Mouse (Mus musculus): ENCODE measurements around the gene Vmn2r84. TPM values are rescaled to one million over a fixed set of nuclear protein-coding genes. Genes with fewer than 3 reads are reported as not detected.
"Not testable (repeated sequence)": the region's sequence is repeated elsewhere in the genome, so short reads cannot be mapped to it uniquely, and the experiment has no call there.

Vmn2r84 gene
- total RNA-seq (2015) (not detected in 2 replicates), total RNA-seq (2017) (not detected in 2 replicates)

- ATAC-seq (ENCODE audit: poor library complexity, severe bottlenecking): no peak
Measured at GRCm38 (mm10) chr10:130394232-130394631, at the start of gene Vmn2r84. Gene Vmn2r84 (minus strand): TSS chr10:130394332.

GRCm38 (mm10) chr10:130434185-130434898, 40.2 kb upstream of the Vmn2r84 start:
- ATAC-seq (ENCODE audit: poor library complexity, severe bottlenecking): not testable (repeated sequence)

- ATAC-seq (ENCODE audit: poor library complexity, severe bottlenecking): not testable (repeated sequence)
Measured at GRCm38 (mm10) chr10:130429603-130430002, 35.5 kb upstream of the Vmn2r84 start, which contains the start of gene Vmn2r85. Gene Vmn2r85 (minus strand): TSS chr10:130429703.

- ATAC-seq (ENCODE audit: poor library complexity, severe bottlenecking): not testable (repeated sequence)
Measured at GRCm38 (mm10) chr10:130422368-130422767, 28.2 kb upstream of the Vmn2r84 start.

GRCm38 (mm10) chr10:130420401-130420800, 26.3 kb upstream of the Vmn2r84 start:
- no peak for ATAC-seq (ENCODE audit: poor library complexity, severe bottlenecking)

- not testable (repeated sequence) for ATAC-seq (ENCODE audit: poor library complexity, severe bottlenecking)
Measured at GRCm38 (mm10) chr10:130419954-130420353, 25.8 kb upstream of the Vmn2r84 start.

- ATAC-seq (ENCODE audit: poor library complexity, severe bottlenecking): 0 out of 2 replicates have a peak, but pooled peaks have one; percentile 11
Measured at GRCm38 (mm10) chr10:130416352-130416751, 22.2 kb upstream of the Vmn2r84 start.

- 0 out of 2 replicates have a peak, but pooled peaks have one; percentile 34 for ATAC-seq (ENCODE audit: poor library complexity, severe bottlenecking)
Measured at GRCm38 (mm10) chr10:130412167-130412698, 18.1 kb upstream of the Vmn2r84 start.

GRCm38 (mm10) chr10:130375145-130375544, 19.0 kb downstream of the Vmn2r84 start:
- no peak for ATAC-seq (ENCODE audit: poor library complexity, severe bottlenecking)

GRCm38 (mm10) chr10:130372491-130373173, 21.5 kb downstream of the Vmn2r84 start:
- no peak for ATAC-seq (ENCODE audit: poor library complexity, severe bottlenecking)

GRCm38 (mm10) chr10:130371644-130372043, 22.5 kb downstream of the Vmn2r84 start:
- ATAC-seq (ENCODE audit: poor library complexity, severe bottlenecking): no peak

GRCm38 (mm10) chr10:130370005-130370682, 24.0 kb downstream of the Vmn2r84 start:
- peak; percentile 86 for ATAC-seq (ENCODE audit: poor library complexity, severe bottlenecking)

- ATAC-seq (ENCODE audit: poor library complexity, severe bottlenecking): no peak
Measured at GRCm38 (mm10) chr10:130368384-130368783, 25.7 kb downstream of the Vmn2r84 start.

GRCm38 (mm10) chr10:130364766-130365165, 29.4 kb downstream of the Vmn2r84 start:
- no peak for ATAC-seq (ENCODE audit: poor library complexity, severe bottlenecking)

GRCm38 (mm10) chr10:130363438-130364164, 30.5 kb downstream of the Vmn2r84 start:
- peak; percentile 82 for ATAC-seq (ENCODE audit: poor library complexity, severe bottlenecking)

- peak; percentile 38; the same call in 1 of the 2 replicates for ATAC-seq (ENCODE audit: poor library complexity, severe bottlenecking)
Measured at GRCm38 (mm10) chr10:130344056-130344455, 50.1 kb downstream of the Vmn2r84 start.

GRCm38 (mm10) chr10:130340050-130340449, 54.1 kb downstream of the Vmn2r84 start:
- not testable (repeated sequence) for ATAC-seq (ENCODE audit: poor library complexity, severe bottlenecking)

GRCm38 (mm10) chr10:130337581-130337980, 56.6 kb downstream of the Vmn2r84 start:
- peak; percentile 40 for ATAC-seq (ENCODE audit: poor library complexity, severe bottlenecking)

GRCm38 (mm10) chr10:130336385-130336784, 57.7 kb downstream of the Vmn2r84 start:
- ATAC-seq (ENCODE audit: poor library complexity, severe bottlenecking): peak; percentile 77

- peak; percentile 62 for ATAC-seq (ENCODE audit: poor library complexity, severe bottlenecking)
Measured at GRCm38 (mm10) chr10:130330711-130331110, 63.4 kb downstream of the Vmn2r84 start.
